Comparison of ENCODE assay signal across 29 mouse cellular contexts in the genomic region with DNA sequence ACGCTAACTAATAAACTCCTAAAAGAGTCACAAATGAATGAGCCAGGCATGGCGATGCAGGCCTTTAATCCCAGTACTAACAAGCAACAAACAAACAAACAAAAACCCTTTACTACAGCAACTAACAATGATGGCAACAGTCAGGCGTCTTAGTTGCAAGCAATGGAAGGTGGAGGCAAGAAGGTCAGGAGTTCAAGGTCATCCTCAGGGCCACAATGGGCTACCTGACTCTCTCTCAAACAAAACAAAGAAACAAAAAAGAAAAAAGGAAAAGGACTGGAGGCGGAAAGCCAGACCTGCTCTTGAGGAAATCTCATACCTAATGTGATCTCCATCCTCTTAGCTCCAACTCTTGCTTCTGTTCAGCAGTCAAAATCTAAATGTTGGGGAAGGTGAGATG.
"Had no signal": no experiment of that assay in that cellular context is flagged by ENCODE, and none has a peak within 500 bp of the region (broad histone marks: within the 10 kb centered on the region; RNA-seq: fewer than 3 reads in every experiment).

No protein-coding gene starts in this region.

- H3K4me3 ChIP-seq: gastrocnemius, adult 2 months; heart, adult 2 months; heart, embryonic 13.5 days; heart, embryonic 15.5 days; hindbrain, embryonic 10.5 days; hindbrain, embryonic 12.5 days; intestine, embryonic 15.5 days; layer of hippocampus, adult 2 months; left cerebral cortex, adult 2 months; limb, embryonic 10.5 days; limb, embryonic 12.5 days; liver, embryonic 13.5 days; liver, embryonic 15.5 days had no signal

- H3K4me2 ChIP-seq: heart, embryonic 11.5 days; heart, embryonic 13.5 days; heart, embryonic 15.5 days; hindbrain, embryonic 12.5 days; hindbrain, embryonic 14.5 days; intestine, embryonic 15.5 days; limb, embryonic 12.5 days; liver, embryonic 11.5 days; liver, embryonic 13.5 days; liver, embryonic 15.5 days had no signal

- H3K27ac ChIP-seq: gastrocnemius, adult 2 months; heart, adult 2 months; heart, embryonic 13.5 days; heart, embryonic 15.5 days; hindbrain, embryonic 10.5 days; hindbrain, embryonic 12.5 days; hindbrain, embryonic 14.5 days; intestine, embryonic 15.5 days; layer of hippocampus, adult 2 months; left cerebral cortex, adult 2 months; limb, embryonic 10.5 days; limb, embryonic 12.5 days; liver, embryonic 13.5 days; liver, embryonic 15.5 days had no signal

- H3K36me3 ChIP-seq: heart, embryonic 13.5 days; heart, embryonic 15.5 days; hindbrain, embryonic 12.5 days; intestine, embryonic 15.5 days; limb, embryonic 10.5 days; limb, embryonic 12.5 days; liver, embryonic 13.5 days; liver, embryonic 15.5 days had no signal

- H3K4me1 ChIP-seq: heart, embryonic 13.5 days; heart, embryonic 15.5 days; intestine, embryonic 15.5 days; liver, embryonic 13.5 days; liver, embryonic 15.5 days had no signal

- H3K9ac ChIP-seq: heart, embryonic 13.5 days; heart, embryonic 15.5 days; hindbrain, embryonic 12.5 days; hindbrain, embryonic 14.5 days; intestine, embryonic 15.5 days; limb, embryonic 12.5 days; liver, embryonic 13.5 days; liver, embryonic 15.5 days had no signal

- H3K27me3 ChIP-seq: heart, embryonic 13.5 days; heart, embryonic 15.5 days; hindbrain, embryonic 12.5 days; intestine, embryonic 15.5 days; limb, embryonic 12.5 days; liver, embryonic 13.5 days; liver, embryonic 15.5 days had no signal

- H3K9me3 ChIP-seq: heart, embryonic 13.5 days; heart, embryonic 15.5 days; hindbrain, embryonic 10.5 days; hindbrain, embryonic 12.5 days; intestine, embryonic 15.5 days; limb, embryonic 10.5 days; limb, embryonic 12.5 days; liver, embryonic 13.5 days; liver, embryonic 15.5 days had no signal

- DNase-seq: gastrocnemius, adult 2 months; gastrocnemius, postnatal 10 days; gastrocnemius, postnatal 25 days; heart, adult 2 months; heart, postnatal 14 days; heart, postnatal 4 days; kidney, adult 18-20 months; kidney, adult 8-10 months; kidney, postnatal 10 days; kidney, postnatal 25 days; kidney, postnatal 4 days; liver; liver, embryonic 13.5 days had no signal

- ATAC-seq: hindbrain, embryonic 16.5 days; inflammation-experienced regulatory T-cells, adult 6 months; intestine, embryonic 15.5 days; intestine, postnatal 0 days had no signal
